Mouse (Mus musculus) heart, embryonic 11.5 days (tissue): ENCODE measurements around the gene Rp9. TPM values are rescaled to one million over a fixed set of nuclear protein-coding genes. Genes with fewer than 3 reads are reported as not detected.
A peak's percentile ranks its signal among the peaks of the same experiment; 100 is the strongest.
"Not testable (repeated sequence)": the region's sequence is repeated elsewhere in the genome, so short reads cannot be mapped to it uniquely, and the experiment has no call there.

ENCODE experiments used
- ATAC-seq: fragments of 200-750 bp; cut with Nextera tagmentation; replicated peaks from 2 replicates; pipeline ENCODE4 v1.8.0; 2017; ENCODE audit warnings: moderate library complexity; ENCODE audit not compliant: insufficient number of reproducible peaks, low FRiP score, low TSS enrichment
- H3K27ac ChIP-seq: fragments of 300-500 bp; sonication (generic); 2 replicates; pipeline ENCODE4 v1.5.1; 2014; ENCODE audit warnings: mild to moderate bottlenecking, low read depth, low read length
- H3K27me3 ChIP-seq: fragments of 300-500 bp; sonication (generic); 2 replicates; pipeline ENCODE4 v1.6.1; 2014; ENCODE audit warnings: mild to moderate bottlenecking, low read length, mixed read lengths; ENCODE audit not compliant: control insufficient read depth, insufficient read depth
- H3K36me3 ChIP-seq: fragments of 300-500 bp; sonication (generic); 2 replicates; pipeline ENCODE4 v1.6.1; 2014; ENCODE audit warnings: mild to moderate bottlenecking, low read length, moderate library complexity, mixed read lengths; ENCODE audit not compliant: control insufficient read depth, insufficient read depth
- H3K4me1 ChIP-seq: fragments of 300-500 bp; sonication (generic); 2 replicates; pipeline ENCODE4 v1.6.1; 2014; ENCODE audit warnings: low read length; ENCODE audit not compliant: control insufficient read depth, insufficient read depth
- H3K4me2 ChIP-seq: fragments of 300-500 bp; sonication (generic); 2 replicates; pipeline ENCODE4 v1.6.1; 2014; ENCODE audit warnings: mild to moderate bottlenecking, moderate library complexity
- H3K4me3 ChIP-seq: fragments of 300-500 bp; sonication (generic); 2 replicates; pipeline ENCODE4 v1.5.1; 2014; ENCODE audit warnings: low read depth, low read length
- H3K9ac ChIP-seq: fragments of 300-500 bp; sonication (generic); 2 replicates; pipeline ENCODE4 v1.6.1; 2014; ENCODE audit warnings: mild to moderate bottlenecking, low read depth, low read length, moderate library complexity
- H3K9me3 ChIP-seq: fragments of 300-500 bp; sonication (generic); replicated peaks from 2 replicates; pipeline ENCODE4 v1.6.1; 2016; ENCODE audit warnings: low read length; ENCODE audit not compliant: control insufficient read depth
- WGBS: fragments of 180-500 bp; shearing (Covaris S2); extraction: QIAGEN DNeasy Blood & Tissue Kit; methylation state at CpG from one replicate; pipeline ENCODE4 v1.1.7; 2014; ENCODE audit not compliant: insufficient replicate concordance; 5-methylcytosine and 5-hydroxymethylcytosine counted together
- polyA plus RNA-seq: library from polyadenylated mRNA; unstranded; fragments of >200 nt; fragmentation: Nextera tagmentation; extraction: Ambion mirVana; gene quantifications from 2 replicates; pipeline ENCODE4 v1.2.1, GENCODE M21; 2014

The Rp9 gene
- polyA plus RNA-seq, 1 experiment from 2014 or later, result 48.0 TPM

GRCm38 (mm10) chr9:22405414-22405813 lies 64.1 kb downstream of the Rp9 start:
- Histone ChIP-seq H3K27ac (no peak overlapping the region), H3K4me2 (no peak overlapping the region), H3K4me3 (no peak overlapping the region), H3K9ac (no peak overlapping the region), H3K9me3 (no peaks in the 10 kb centered on the region), H3K36me3 (no peaks in the 10 kb centered on the region), H3K27me3 (no peaks in the 10 kb centered on the region), H3K4me1 (no peaks in the 10 kb centered on the region)
- no peak for ATAC-seq
- 78% methylated on average over 3 of the region's 3 CpGs for WGBS

GRCm38 (mm10) chr9:22403501-22403900 lies 66.0 kb downstream of the Rp9 start:
- H3K9ac ChIP-seq, H3K4me1 ChIP-seq, H3K36me3 ChIP-seq, H3K4me3 ChIP-seq, H3K27me3 ChIP-seq, H3K27ac ChIP-seq, ATAC-seq, H3K9me3 ChIP-seq, H3K4me2 ChIP-seq: not testable (repeated sequence)
- WGBS, result 62% methylated on average over 2 of the region's 2 CpGs

GRCm38 (mm10) chr9:22402976-22403375 lies 66.6 kb downstream of the Rp9 start:
- no peak for ATAC-seq
- Histone ChIP-seq H3K27ac (no peak overlapping the region), H3K4me3 (no peak overlapping the region), H3K9me3 (no peaks in the 10 kb centered on the region), H3K4me2 (no peak overlapping the region), H3K9ac (no peak overlapping the region), H3K4me1 (no peaks in the 10 kb centered on the region), H3K27me3 (no peaks in the 10 kb centered on the region), H3K36me3 (no peaks in the 10 kb centered on the region)
- WGBS, result 58% methylated on average over 3 of the region's 3 CpGs

- Histone ChIP-seq H3K36me3 (no peaks in the 10 kb centered on the region), H3K27me3 (no peaks in the 10 kb centered on the region), H3K9me3 (no peaks in the 10 kb centered on the region), H3K27ac (no peak overlapping the region), H3K4me1 (no peaks in the 10 kb centered on the region), H3K4me3 (no peak overlapping the region), H3K9ac (no peak overlapping the region), H3K4me2 (no peak overlapping the region)
- ATAC-seq, result no peak
- WGBS, result 78% methylated on average over 6 of the region's 6 CpGs
These were observed 67.5 kb downstream of the Rp9 start for GRCm38 (mm10) chr9:22402001-22402400.

- no peak overlapping the region for H3K9ac ChIP-seq
- H3K4me1 ChIP-seq, result no peaks in the 10 kb centered on the region
- no peak overlapping the region for H3K4me3 ChIP-seq
- H3K36me3 ChIP-seq, result no peaks in the 10 kb centered on the region
- whole genome bisulfite sequencing, result 72% methylated on average over 4 of the region's 4 CpGs
- H3K9me3 ChIP-seq, result no peaks in the 10 kb centered on the region
- ATAC-seq, result no peak
- H3K27me3 ChIP-seq, result no peaks in the 10 kb centered on the region
- H3K27ac ChIP-seq, result no peak overlapping the region
- no peak overlapping the region for H3K4me2 ChIP-seq
These were observed 70.5 kb downstream of the Rp9 start for GRCm38 (mm10) chr9:22399021-22399420.

GRCm38 (mm10) chr9:22394725-22395124 lies 74.8 kb downstream of the Rp9 start:
- Histone ChIP-seq H3K36me3 (no peaks in the 10 kb centered on the region), H3K4me2 (no peak overlapping the region), H3K9me3 (no peaks in the 10 kb centered on the region), H3K9ac (no peak overlapping the region), H3K4me1 (peaks cover under 1% of the 10 kb centered on the region), H3K27ac (no peak overlapping the region), H3K27me3 (no peaks in the 10 kb centered on the region), H3K4me3 (no peak overlapping the region)
- WGBS, result 73% methylated on average over 2 of the region's 2 CpGs
- no peak for ATAC-seq

- Histone ChIP-seq H3K36me3 (no peaks in the 10 kb centered on the region), H3K4me3 (no peak overlapping the region), H3K27me3 (no peaks in the 10 kb centered on the region), H3K9me3 (no peaks in the 10 kb centered on the region), H3K4me2 (no peak overlapping the region), H3K27ac (no peak overlapping the region), H3K4me1 (peaks cover 17% of the 10 kb centered on the region), H3K9ac (no peak overlapping the region)
- 78% methylated on average over 5 of the region's 5 CpGs for WGBS
- ATAC-seq, result no peak
These were observed 79.2 kb downstream of the Rp9 start for GRCm38 (mm10) chr9:22390390-22390789.

- H3K9me3 ChIP-seq, result no peaks in the 10 kb centered on the region
- H3K4me3 ChIP-seq, result peak overlapping the region; percentile 78
- peak overlapping the region; percentile 93 for H3K9ac ChIP-seq
- 65% methylated on average over 6 of the region's 6 CpGs for WGBS
- no peaks in the 10 kb centered on the region for H3K36me3 ChIP-seq
- H3K4me1 ChIP-seq, result peaks cover 17% of the 10 kb centered on the region
- peak overlapping the region; percentile 87 for H3K4me2 ChIP-seq
- no peaks in the 10 kb centered on the region for H3K27me3 ChIP-seq
- no peak for ATAC-seq
- peak overlapping the region; percentile 93 for H3K27ac ChIP-seq
These were observed 79.8 kb downstream of the Rp9 start for GRCm38 (mm10) chr9:22389736-22390245.

- Histone ChIP-seq H3K4me1 (peaks cover 17% of the 10 kb centered on the region), H3K4me3 (peak within 1 kb of the TSS; percentile 78), H3K27ac (peak within 1 kb of the TSS; percentile 93), H3K9ac (peak within 1 kb of the TSS; percentile 93), H3K9me3 (no peaks in the 10 kb centered on the region), H3K27me3 (no peaks in the 10 kb centered on the region), H3K36me3 (no peaks in the 10 kb centered on the region), H3K4me2 (peak within 1 kb of the TSS; percentile 87)
- peak; percentile 94 for ATAC-seq
- WGBS, result under 1% methylated on average over 42 of the region's 44 CpGs
These were observed 80.5 kb downstream of the Rp9 start, which contains the start of gene Anln for GRCm38 (mm10) chr9:22389021-22389476. TSS of gene Anln (minus strand) at chr9:22389188.
